Mouse (Mus musculus) splenic B cell, adult 2 months (primary cell): ENCODE measurements at regions not wholly inside any gene's neighbourhood (a gene's known extent, or its start where the extent isn't known, plus 50 kb on each side); places are given as distances from the start of the nearest gene placed in this dataset.

Source experiments
- DNase-seq: peaks from one replicate; pipeline ENCODE4 v3.0.0-alpha.2; 2011; ENCODE audit warnings: low read depth, low spot score
- H3K27me3 ChIP-seq: 2 replicates; pipeline ENCODE4 v1.6.1; 2012; ENCODE audit warnings: mild to moderate bottlenecking, low read length, moderate library complexity, mixed read lengths; ENCODE audit not compliant: control insufficient read depth, poor library complexity, insufficient read depth, severe bottlenecking
- H3K36me3 ChIP-seq: 2 replicates; pipeline ENCODE4 v1.6.1; 2012; ENCODE audit warnings: mild to moderate bottlenecking, low read length, moderate library complexity, mixed read lengths; ENCODE audit not compliant: control insufficient read depth, poor library complexity, insufficient read depth, severe bottlenecking

- DNase-seq = no peak
- no peaks in the 10 kb centered on the region for H3K36me3 ChIP-seq
- H3K27me3 ChIP-seq = no peaks in the 10 kb centered on the region
These were observed 226.7 kb downstream of the Etnk1 start for GRCm38 (mm10) chr6:143393543-143394207.

DNA sequence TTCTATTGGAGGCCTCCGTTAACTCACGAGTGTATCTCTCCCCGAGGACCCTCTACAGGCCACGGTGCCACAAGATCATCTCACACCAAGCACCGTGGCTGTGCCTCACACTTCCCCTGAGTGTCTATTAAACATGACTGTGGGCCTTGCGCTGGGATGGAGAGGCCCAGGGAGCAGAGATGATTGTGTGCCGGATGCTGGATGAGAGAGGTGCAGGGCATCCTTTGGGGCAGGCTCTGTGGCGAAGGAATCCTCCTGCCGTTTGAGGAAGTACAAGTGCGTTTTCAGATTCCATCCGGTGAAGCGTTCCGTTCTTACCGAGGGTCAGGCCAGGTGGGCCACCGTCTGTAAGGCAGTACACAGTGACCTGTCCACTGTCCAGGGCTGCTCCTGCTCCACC, 227.4 kb downstream of the Etnk1 start:
- DNase-seq = no peak
- H3K27me3 ChIP-seq = no peaks in the 10 kb centered on the region
- H3K36me3 ChIP-seq = no peaks in the 10 kb centered on the region

DNA sequence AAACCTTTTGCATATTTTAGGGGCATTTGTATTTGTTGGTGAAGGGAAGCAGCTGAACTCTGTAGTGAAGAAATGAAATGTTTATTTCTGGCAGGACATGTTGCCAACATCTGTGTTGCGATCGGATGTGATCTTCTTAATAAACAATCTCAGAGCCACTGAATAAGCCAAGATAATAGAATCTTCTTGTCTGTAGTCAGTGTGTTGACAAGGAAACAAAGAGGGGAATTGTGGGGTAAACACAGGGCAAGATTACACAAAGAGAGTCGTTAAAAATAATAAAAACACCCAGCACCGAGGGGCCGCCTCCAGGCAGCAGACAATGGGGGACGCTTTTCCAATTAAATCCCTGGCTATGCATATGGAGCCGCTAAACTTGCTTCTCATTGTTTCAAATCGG, 234.4 kb downstream of the Etnk1 start:
- no peaks in the 10 kb centered on the region for H3K36me3 ChIP-seq
- DNase-seq = no peak
- H3K27me3 ChIP-seq = no peaks in the 10 kb centered on the region

DNA sequence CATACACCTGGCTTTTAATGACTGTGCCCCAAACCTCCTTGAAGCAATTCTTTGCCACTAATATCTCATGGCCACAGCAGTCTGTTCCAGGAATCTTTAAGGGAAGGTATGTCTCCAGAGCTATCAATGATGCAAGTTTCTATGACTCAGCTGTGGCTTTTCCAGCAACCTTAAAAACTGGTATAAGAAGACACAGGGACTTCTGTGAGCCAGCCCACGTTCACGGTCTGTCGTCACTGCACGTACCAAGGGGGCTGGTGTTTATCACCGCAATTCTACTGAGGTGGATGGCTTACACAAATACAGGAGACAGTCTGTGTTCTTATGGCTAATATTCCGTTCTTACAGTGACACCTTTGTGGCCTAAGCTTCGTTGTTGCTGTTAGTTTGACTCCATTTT, 234.9 kb downstream of the Etnk1 start:
- H3K27me3 ChIP-seq = no peaks in the 10 kb centered on the region
- no peak for DNase-seq
- no peaks in the 10 kb centered on the region for H3K36me3 ChIP-seq

GRCm38 (mm10) chr6:143402766-143403165, 235.7 kb downstream of the Etnk1 start:
- Histone ChIP-seq H3K36me3 (no peaks in the 10 kb centered on the region), H3K27me3 (no peaks in the 10 kb centered on the region)
- no peak for DNase-seq

DNA sequence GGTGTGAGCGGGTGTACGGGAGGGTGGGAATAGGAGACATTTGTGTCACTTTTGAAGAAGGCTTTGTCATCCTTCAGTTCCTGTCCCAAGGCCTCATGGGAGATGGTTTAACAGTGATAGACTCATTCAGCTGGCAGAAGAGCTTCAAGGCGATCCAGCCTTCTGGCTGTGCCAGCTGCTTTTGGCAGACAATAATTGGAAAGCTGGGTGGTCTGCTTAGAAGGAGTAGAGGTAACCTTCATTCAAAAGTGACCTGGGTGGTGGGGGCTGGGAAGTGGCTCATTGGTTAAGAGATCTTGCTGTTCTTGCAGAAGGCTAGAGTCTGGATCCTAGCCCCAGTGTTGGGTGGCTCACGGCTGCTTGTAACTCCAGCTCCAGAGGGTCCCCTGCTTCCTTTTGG, 237.5 kb downstream of the Etnk1 start:
- no peaks in the 10 kb centered on the region for H3K27me3 ChIP-seq
- DNase-seq = no peak
- H3K36me3 ChIP-seq = no peaks in the 10 kb centered on the region

DNA sequence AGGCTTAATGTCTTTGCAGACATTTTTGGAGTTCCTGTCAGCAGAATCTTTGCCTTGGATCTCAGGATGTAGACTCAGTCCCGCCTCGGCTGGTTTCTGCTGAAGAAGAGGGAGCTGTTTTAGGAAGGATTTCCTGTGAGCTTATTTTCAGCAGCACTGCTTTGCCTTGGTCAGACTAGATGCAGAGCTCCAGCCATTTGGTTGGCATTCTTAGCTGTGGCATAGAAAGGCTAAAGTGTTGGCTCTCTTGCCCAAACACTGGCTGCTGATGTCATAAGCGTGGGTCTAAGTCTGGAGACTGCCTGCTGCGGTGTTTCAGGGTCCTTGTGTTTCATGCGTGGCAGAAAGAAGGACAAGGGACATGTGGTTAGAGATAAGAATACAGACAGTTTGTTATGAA, 245.0 kb downstream of the Etnk1 start:
- no peak for DNase-seq
- H3K27me3 ChIP-seq = no peaks in the 10 kb centered on the region

DNA sequence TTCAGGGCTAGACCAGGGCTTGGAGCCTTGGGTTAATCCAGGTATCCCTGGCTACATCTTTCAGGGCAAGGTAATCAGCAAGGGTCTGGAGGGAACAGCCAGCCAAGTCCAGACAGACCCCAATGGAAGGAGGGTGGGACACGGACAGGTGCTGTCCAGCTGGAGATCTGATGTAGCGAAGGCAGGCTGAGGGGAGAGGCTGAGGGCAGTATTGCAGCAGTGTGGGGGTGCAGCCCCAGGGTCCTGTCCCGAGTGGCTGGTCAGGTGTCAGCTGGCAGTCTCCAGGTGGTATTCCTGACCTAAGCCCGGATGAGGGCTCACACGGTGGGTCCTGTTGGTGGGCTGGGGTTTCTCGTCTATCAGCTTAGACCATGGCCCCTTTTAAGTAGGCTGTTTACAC, 245.7 kb downstream of the Etnk1 start:
- DNase-seq = no peak
- no peaks in the 10 kb centered on the region for H3K36me3 ChIP-seq
- H3K27me3 ChIP-seq = no peaks in the 10 kb centered on the region

More for the DNA sequence above, 245.0 kb downstream of the Etnk1 start:
- no peaks in the 10 kb centered on the region for H3K36me3 ChIP-seq

DNA sequence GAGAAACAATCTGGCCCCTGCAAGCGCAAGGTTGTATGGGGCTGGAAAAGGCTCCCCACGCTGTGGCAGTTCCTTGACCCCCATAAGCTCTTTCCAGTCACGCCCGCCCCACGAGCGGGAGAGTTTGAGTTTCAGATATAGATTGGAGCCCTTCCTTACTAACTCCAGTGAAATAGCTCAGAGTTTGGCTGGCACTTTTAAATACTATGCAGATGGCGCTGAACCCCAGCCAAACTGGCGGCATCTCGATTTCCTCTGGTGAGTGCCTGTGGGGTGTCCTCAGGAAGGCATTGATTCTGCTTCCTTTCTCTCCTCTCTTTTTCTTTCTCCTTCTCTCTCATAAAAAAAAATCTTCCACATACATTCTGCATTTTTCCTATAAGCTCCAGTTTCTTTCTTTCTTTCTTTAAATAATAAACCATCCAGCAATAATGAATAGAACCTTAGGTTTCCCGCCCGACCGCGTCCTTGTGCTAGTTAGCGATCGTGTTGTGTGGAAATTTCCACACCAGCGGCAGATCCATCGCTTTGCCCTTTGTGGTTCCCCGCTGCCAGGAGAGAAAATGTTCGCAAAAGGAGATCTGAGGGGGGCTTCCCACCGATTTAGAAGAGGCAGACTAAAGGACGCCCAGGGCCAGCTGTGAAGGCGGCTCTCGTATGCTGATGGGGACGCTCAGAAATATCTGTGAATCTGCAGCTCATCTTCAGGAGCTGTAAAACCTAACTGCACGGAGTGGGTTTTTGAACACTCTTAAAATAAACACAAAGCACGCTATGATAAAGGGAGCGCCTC, 247.8 kb downstream of the Etnk1 start:
- Histone ChIP-seq H3K27me3 (no peaks in the 10 kb centered on the region), H3K36me3 (no peaks in the 10 kb centered on the region)
- DNase-seq = no peak

GRCm38 (mm10) chr6:143415383-143415778, 248.4 kb downstream of the Etnk1 start:
- no peak for DNase-seq
- Histone ChIP-seq H3K36me3 (no peaks in the 10 kb centered on the region), H3K27me3 (no peaks in the 10 kb centered on the region)

DNA sequence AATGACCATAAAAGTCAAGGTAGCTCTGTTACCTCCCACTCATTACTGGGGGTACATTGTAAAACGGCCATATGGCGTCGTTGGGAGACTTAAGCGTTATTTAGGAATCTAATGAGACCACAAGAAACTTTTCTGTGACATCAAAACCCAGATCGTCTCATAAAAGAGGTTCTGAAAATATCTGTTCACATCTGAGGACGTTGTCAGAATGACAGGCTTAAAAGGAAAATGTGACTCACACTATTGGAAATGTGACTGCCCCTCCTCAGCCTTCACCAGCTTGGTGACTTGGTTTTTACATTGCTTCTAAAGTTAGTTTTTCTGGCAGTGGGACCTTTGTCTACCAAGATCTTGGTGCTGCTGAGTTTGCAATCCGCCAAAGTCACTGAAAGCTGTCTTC, 252.9 kb downstream of the Etnk1 start:
- H3K36me3 ChIP-seq = no peaks in the 10 kb centered on the region
- no peak for DNase-seq
- H3K27me3 ChIP-seq = no peaks in the 10 kb centered on the region

DNA sequence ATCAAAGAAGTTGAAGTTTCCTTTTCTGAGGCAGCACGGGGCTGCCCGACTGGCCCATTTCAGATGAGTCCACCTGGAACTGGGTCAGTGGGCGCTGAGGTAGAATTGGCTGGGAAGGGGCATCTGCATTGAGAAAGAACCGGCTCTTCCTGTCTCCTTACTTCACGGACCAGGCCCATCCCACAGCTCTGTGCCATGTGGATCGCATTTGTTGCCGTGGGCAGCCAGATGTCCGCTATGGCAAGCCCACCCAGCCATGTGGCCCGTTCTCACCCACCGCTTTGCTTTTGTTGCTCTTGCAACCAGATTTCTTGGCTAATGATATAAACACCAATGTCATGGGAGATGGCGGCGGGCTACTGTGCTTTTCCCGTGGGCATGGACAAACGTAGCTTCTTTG, 256.0 kb downstream of the Etnk1 start:
- Histone ChIP-seq H3K36me3 (no peaks in the 10 kb centered on the region), H3K27me3 (no peaks in the 10 kb centered on the region)
- DNase-seq = no peak

DNA sequence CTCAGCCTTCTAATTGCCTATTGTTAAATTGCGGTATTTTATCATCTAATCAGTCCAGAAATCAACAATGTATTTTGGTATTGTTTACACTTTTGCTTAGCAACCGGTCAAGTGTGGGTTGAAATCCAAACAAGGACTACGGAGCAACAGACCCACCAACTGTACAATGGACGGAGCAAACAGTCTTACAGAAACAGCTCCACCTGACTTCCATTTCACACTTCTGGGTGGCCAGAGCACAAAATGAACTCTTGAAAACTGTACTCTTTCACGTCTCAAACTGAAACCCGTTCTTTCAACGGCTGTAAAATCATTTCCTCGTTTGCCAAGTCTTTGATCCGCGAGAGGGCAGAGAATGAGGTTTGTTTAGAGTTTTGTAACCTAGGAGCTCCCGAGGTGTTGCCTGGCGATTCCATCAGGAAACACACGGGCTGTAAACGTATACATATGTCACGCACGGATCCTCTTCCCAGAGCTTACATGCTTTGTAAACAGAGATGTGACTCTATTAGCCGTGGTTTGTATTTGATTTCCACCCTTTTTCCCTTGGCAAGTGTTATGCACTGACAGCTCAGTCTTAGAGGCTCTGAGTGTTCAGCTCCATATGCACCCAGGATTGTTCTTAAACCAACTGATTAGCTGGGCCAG, 258.3 kb downstream of the Etnk1 start:
- Histone ChIP-seq H3K36me3 (no peaks in the 10 kb centered on the region), H3K27me3 (no peaks in the 10 kb centered on the region)
- no peak for DNase-seq

DNA sequence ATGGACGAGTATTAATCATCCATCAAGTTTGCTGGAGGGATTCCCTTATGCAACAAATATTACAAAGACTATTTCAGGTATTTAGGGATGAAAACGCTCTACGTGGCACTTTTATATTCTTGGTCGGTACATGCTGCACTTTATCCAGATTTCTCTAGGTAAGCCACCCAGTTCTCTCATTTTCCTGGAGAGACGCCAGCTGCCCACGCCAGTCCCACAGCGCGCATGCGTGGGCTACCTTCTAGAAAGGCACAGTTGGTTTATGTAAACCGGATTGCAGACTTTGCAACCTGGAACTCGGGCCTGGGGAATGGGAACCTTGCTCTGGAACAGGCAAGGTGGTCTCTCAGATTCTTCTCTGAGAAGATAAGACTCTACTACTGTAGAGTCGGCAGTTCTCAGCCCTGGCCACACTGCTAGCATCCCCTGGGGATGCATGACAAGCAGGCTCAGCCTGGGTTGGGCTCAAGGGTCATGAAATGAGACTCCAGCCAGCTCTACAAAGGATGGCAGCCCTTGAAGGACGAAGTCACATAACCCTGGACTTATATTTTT, 265.0 kb downstream of the Etnk1 start:
- no peaks in the 10 kb centered on the region for H3K27me3 ChIP-seq
- no peak for DNase-seq
- no peaks in the 10 kb centered on the region for H3K36me3 ChIP-seq
